Mouse (Mus musculus): ENCODE results near the gene Slc35a3.

DNA sequence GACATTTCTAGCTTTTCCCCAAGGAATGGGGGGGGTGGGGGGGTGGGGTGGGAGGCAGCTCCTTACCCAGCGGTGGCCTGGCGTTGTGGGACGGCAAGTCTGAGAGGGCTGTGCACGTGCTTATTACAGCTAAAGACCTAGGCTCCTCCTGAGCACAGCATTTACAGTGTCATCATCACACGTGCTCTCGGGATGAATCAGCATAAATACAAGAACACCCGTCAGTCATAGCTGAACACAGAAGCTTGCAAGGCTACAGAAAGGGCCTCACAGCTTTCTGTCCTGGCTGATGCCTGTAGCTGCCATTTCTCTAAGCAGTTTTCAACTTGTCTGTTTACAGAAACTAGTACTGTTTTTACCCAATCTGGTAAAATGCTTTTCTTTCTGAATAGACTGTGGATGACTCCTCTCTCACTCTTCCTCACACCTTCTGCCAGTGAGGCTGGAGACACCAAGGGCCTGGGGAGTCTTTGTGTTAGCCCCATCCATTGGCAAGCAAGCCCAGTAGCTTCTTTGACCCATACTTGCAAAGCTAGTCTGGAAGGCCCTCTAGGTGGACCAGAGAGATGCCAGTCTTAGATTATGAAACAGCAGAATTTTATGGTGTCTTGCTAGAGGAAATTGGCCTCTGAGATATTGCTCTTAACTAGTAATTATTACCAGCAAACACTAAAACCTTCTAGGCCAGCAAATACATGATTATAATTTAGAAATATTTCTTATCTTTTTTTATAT, 91.8 kb downstream of the Slc35a3 start:
- TF ChIP-seq CTCF (IDR thresholded peaks at IDR 0.05; ENCODE audit: low read depth) (no peak), EP300 (optimal IDR thresholded peaks at IDR 0.05) (no peak)
